Mouse (Mus musculus) heart, postnatal 36 days (tissue): ENCODE measurements around the gene Akna. TPM values are rescaled to one million over a fixed set of nuclear protein-coding genes. Genes with fewer than 3 reads are reported as not detected.

Experiments used
- DNase-seq, 2 experiments: peaks; one replicate each; pipeline ENCODE4 v3.0.0; 2021 to 2022
- intact Hi-C: fragments of 180-260 bp; cut with DNase I; formaldehyde crosslinking; loops from one replicate; pipeline ENCODE4 v1.15.1; 2025
- total RNA-seq, 2 experiments: library from RNA; stranded (reverse); gene quantifications; 2 replicates each; pipeline ENCODE4 v1.2.3; 2021

Akna gene
- total RNA-seq, 2 experiments from 2014 or later: 3.6 to 4.0 TPM

DNA sequence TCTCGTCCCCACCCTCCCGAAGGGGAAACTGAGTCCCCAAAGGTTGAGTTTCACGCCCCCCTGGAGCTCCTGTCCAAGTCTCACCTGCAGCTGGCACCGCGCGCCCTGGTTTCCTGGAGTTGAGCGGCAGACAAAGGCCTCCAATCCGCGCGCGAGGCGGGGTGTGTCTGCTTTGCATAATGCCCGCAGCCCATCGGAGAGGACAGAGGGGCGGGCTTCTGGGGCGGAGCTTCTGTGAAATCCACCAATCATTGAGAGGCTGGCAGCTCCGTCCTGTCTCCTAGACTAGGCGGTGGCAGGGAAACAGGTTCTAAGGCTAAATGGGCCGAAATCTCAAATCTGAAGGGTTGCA, 7.4 kb upstream of the Akna start:
- intact Hi-C loops: loop anchor here (5.0 kb wide), 1 partner anchor 147 kb away; the partner anchor contains the start of gene Tmem268

DNA sequence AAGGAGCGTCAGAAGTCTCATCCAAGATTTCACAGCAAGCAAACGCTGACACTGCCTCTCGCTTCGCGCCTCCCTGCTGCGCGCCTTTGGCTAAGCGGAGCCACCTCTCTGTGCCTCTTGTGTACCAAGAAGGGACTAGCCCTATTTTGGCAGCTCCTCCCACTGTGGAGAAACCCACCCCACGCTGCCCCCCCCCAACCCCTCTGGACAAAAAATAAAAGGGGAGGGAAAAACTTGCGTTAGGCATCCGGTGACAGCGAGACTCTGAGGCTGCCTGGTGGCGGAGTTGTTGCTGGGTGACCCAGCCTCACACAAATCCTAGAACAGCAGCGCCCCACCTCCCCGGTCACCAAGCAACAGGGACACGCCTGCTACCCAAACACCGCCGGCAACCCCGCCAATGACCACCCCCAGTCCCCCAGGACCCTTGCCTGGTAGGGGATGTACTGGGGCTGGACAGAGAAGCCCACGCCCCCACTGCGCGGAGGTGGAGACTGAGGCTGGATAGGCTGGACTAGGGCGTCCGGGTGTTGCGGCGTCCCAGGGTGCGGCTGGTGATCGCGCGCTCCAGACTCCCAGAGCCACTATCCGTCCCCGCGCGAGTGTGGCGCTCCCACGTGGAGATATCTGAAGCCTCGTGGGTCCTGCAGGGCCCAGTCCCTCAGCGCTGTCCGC, 6.9 kb upstream of the Akna start:
- intact Hi-C loops: loop anchor here (5.0 kb wide), 1 partner anchor 147 kb away; the partner anchor contains the start of gene Tmem268
- peak in 1 of 2 experiments; percentile 67 for DNase-seq

More for the DNA sequence above, 7.4 kb upstream of the Akna start:
- peak; percentile 91 for DNase-seq

GRCm38 (mm10) chr4:63409317-63409907, 6.3 kb upstream of the Akna start:
- peak; percentile 55 to 57 for DNase-seq
- intact Hi-C loops: no loop called here

DNA sequence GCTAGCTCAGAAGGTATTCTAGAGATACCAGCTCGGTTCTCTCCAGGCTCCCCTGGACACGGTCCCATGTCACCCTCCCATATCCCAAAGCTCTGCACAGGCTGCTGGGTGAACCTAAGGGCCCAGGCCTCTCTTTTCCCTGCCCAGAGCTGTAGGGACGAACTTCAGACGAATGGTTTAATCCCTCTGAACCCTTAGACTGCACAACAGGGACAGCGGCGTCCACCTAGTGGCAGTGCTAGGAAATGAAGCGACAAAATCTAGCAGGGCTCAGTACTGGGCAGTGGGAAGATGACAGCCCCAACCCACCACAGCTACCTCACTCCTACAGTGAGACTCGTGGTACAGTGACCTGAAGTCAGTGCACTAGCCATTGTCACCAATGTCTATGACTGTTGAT, 5.5 kb upstream of the Akna start:
- peak; percentile 71 to 73 for DNase-seq
- intact Hi-C loops: loop anchor here (1.0 kb wide), 1 partner anchor 39 kb away; no protein-coding TSS in a partner anchor

DNA sequence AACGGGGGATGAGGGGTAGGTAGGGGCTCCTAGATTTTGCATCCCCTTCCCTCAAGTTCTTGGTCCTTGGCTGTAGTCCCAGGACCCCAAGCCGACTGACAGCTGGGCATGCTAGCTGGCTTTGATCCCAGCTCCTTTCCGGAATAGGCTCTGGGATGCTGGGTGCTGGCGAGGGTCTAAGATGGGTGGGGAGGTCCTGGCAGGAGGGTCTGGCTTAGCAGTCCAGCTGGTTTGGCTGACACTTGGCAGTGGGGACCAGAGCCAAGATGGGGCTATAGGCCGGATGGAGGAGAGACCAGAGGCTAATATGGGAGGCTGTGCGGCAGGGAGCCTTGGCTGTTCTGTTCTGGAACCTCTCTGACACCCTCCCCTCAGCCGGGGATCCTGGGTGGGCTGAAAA, 5.1 kb upstream of the Akna start:
- intact Hi-C loops: loop anchor here (1.0 kb wide), 1 partner anchor 39 kb away; no protein-coding TSS in a partner anchor
- peak in 1 of 2 experiments; percentile 15 for DNase-seq

DNA sequence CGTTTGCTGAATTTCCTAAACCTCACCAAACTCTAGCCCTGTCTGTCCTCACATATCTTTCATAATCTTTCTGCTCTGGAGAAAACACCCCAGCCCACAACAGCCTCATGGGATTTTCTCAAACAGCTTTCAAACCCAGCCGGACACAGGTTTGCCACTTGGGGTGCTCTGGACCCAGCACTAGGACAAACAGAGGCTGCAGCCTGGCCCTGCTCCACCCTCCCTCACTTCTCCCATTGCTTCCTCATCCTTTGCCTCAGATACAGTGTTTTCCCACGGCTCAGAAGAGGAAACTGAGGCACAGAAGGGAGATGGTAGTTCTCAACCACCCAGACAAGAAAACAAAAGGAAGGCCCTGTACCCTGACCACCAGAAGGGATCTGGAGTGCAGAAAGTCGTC, 2.5 kb upstream of the Akna start:
- intact Hi-C loops: no loop called here
- no peak for DNase-seq

- peak in 1 of 2 experiments; percentile 11 for DNase-seq
- intact Hi-C loops: no loop called here
Measured at GRCm38 (mm10) chr4:63405051-63405450, 1.9 kb upstream of the Akna start.

GRCm38 (mm10) chr4:63404205-63404604, 1.1 kb upstream of the Akna start:
- intact Hi-C loops: no loop called here
- DNase-seq: peak in 1 of 2 experiments; percentile 20

- DNase-seq: no peak
- intact Hi-C loops: no loop called here
Measured at GRCm38 (mm10) chr4:63402558-63402957, 596 bp downstream of the Akna start.

- intact Hi-C loops: no loop called here
- DNase-seq: no peak
Measured at GRCm38 (mm10) chr4:63402056-63402455, 1.1 kb downstream of the Akna start.

DNA sequence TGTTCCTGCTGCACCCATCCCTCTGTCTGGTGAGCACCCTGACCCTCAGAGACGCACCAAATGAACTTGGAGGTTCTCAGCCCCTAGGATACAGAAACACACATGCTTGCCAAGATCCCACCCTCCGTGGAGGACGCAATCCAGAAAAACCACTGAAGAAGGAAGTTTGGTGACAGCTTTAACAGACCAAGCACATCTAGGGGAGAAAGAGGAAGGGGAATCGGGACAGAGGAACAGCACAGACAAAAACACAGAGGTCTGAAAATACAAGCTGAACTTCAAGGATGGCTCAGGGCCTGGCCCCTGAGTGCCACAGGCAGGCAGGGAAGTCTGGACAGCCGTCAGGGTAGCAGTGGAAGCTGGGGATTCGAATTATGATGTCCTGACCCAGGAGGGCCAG, 1.5 kb downstream of the Akna start:
- peak; percentile 22 to 39 for DNase-seq
- intact Hi-C loops: no loop called here

DNA sequence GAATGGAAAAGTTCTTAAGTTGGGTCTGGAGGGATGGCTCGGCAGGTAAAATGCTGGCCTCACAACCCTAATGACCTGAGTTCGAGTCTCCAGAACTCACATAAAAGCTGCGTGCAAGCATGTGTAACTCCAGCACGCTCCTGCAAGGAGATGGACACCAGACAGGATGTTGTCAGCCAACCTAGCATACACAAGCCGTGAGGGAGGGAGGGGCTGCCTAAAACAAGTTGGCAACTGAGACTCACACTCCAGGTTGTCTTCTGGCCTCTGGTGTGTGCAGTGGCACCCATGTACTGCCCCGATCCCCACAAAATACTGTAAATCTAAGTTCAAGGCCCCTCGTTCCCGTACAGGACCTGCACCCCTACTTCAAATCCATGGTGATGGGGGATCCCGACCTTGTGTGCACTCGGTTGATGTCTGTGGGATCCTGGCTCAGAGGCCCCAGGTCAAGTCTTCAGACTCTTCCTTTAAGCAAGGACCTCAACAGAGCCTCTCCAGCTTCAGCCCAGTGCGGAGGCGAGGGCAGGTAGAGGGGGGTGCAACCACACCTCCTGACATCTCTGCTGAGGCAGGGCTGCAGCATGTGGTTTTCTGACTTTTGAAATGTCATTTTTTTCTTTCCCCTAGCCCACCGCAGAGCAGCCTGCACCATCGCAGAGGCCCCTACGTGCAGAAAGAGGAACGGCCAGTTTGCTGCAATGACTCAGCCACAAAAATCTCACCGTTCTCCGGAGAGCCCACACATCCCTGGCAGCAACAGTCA, 2.4 kb downstream of the Akna start:
- no peak for DNase-seq
- intact Hi-C loops: no loop called here

GRCm38 (mm10) chr4:63399691-63400270, 3.4 kb downstream of the Akna start:
- intact Hi-C loops: no loop called here
- DNase-seq: peak in 1 of 2 experiments; percentile 24

DNA sequence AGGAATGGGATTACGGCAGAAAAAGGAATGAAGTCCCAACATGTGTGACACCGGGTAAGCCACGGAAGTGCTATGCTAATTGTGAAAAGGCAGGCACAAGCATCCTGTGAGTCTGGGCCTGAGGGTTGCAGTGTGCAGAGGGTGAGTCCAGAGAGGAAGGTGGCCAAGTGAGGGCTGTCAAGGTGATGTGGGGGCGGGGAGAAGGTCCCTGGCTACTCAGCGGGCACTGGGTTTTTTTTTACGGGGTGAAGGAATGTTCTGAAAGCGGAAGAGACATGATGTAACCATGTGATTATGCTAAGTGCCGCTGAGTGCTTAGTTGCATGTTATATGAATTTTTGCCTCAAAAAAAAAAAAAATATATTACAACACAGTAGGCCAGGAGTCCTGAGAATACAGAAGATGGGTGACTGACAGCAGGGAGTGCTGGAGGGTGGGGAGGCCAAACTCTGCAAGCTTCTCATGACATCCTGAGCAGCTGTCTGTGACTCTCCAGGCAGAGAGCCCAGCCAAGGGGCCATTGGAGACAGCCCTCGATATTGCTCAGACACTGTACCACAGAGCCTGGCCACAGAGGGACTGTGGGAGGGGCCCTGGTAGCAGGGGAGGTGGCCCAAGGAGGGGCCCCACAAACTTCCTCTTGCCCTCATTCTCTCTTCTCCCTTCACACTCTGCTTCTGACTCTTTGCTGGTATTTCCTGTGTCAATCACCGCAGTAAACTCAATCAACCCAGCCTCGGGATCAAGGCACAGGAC, 4.1 kb downstream of the Akna start:
- intact Hi-C loops: no loop called here
- peak; percentile 44 to 54 for DNase-seq

DNA sequence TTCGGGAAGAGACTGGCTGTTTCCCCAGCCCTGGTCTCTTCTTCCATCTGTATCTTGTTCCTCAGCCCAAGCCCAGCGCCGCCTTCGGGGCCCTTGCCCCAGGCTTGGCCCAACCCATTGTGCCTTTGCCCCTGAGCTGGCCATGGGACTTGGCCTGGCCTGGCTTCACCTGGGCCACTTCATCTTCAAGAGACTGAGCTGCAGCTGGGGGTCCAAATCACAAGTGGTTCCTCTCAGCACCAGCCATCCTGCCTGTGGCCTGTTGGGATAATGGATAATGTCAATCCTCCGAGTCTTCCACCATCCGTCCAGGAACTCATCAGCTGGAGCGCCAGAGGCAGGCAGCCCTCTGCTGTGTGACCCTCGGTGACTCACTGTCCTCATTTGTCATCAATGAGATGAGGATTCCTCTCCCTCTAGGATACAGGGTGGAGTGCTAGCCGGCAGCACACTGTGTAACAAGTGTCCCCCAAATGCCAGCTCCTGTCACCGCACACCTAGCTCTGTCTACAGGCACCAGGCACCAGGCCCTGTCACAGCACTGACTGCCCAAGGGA, 5.1 kb downstream of the Akna start:
- DNase-seq: no peak
- intact Hi-C loops: no loop called here

DNA sequence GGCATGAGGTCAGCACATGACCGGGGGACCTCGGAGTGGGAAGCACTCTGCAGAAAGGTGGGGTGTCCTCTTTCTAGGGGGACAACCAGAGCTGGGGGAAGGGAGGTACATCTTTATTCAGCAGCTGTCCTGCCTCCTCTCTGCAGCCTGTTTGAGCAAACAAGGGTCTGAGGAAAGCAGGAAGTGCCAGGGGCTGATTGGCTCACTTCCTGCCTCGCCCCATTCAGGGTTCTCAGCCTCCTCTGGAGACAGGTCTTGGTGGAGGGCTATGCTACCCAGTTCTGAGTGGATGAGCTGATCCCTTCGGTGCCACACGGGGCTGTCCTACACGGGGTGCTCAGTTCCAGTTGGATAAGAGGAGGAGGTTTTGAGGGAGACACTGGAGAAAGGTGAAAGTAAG, 11.8 kb downstream of the Akna start:
- DNase-seq: no peak
- intact Hi-C loops: no loop called here

GRCm38 (mm10) chr4:63389887-63390528, 13.1 kb downstream of the Akna start:
- no peak for DNase-seq
- intact Hi-C loops: no loop called here

- DNase-seq: no peak
- intact Hi-C loops: no loop called here
Measured at GRCm38 (mm10) chr4:63389121-63389886, 13.8 kb downstream of the Akna start.

DNA sequence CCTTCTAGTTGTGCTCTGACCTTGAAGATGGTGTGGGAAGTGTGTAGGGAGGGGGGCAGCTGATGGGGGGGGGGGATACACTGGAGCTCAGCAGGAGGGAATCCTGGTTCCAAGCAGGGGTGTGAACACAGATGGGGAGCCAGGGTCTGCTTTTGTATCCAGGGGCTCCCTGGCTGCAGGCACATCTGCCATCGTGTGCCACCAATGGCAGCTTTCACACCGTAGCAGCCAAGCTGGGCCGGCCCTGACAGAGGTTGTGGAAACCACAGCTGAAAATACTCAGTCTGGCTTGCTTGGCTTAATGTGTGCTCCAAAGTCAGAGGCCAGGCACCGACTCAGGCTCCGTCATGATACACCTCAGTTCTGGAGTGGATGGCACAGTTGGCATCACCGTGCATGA, 15.1 kb downstream of the Akna start:
- DNase-seq: no peak
- intact Hi-C loops: no loop called here
